Mouse (Mus musculus) liver, adult 2 months (tissue): ENCODE results near the gene Polr2l. TPM values are rescaled to one million over a fixed set of nuclear protein-coding genes. Genes with fewer than 3 reads are reported as not detected.
A peak's percentile ranks its signal among the peaks of the same experiment; 100 is the strongest.
"Not testable (repeated sequence)": the region's sequence is repeated elsewhere in the genome, so short reads cannot be mapped to it uniquely, and the experiment has no call there.

Experiments
- DNase-seq: peaks from one replicate; pipeline ENCODE4 v3.0.0-alpha.2; 2011; ENCODE audit warnings: low read depth, low spot score; ENCODE audit errors: extremely low read depth
- H3K27ac ChIP-seq: fragments of 200-500 bp; replicated peaks from 2 replicates; pipeline ENCODE4 v1.5.1; 2012; ENCODE audit warnings: low read depth, mild to moderate bottlenecking, control low read depth, inconsistent platforms, low read length; ENCODE audit not compliant: insufficient read depth
- H3K27me3 ChIP-seq: fragments of 200-500 bp; 2 replicates; pipeline ENCODE4 v1.6.1; 2012; ENCODE audit warnings: mild to moderate bottlenecking, moderate library complexity, low read length, inconsistent platforms; ENCODE audit not compliant: control insufficient read depth, insufficient read depth
- H3K36me3 ChIP-seq: fragments of 200-500 bp; 2 replicates; pipeline ENCODE4 v1.6.1; 2012; ENCODE audit warnings: low read length, inconsistent platforms; ENCODE audit not compliant: control insufficient read depth, insufficient read depth
- H3K4me1 ChIP-seq: fragments of 200-500 bp; 2 replicates; pipeline ENCODE4 v1.6.1; 2011; ENCODE audit warnings: low read length; ENCODE audit not compliant: control insufficient read depth, insufficient read depth
- H3K4me3 ChIP-seq: fragments of 200-500 bp; 2 replicates; pipeline ENCODE4 v1.5.1; 2011; ENCODE audit warnings: low read depth, mild to moderate bottlenecking, control low read depth, low read length, moderate library complexity; ENCODE audit not compliant: insufficient read depth
- H3K79me2 ChIP-seq: fragments of 200-500 bp; 2 replicates; pipeline ENCODE4 v1.6.1; 2012; ENCODE audit warnings: inconsistent platforms, mild to moderate bottlenecking, low read length, moderate library complexity; ENCODE audit not compliant: control insufficient read depth, insufficient read depth
- H3K9ac ChIP-seq: fragments of 200-500 bp; 2 replicates; pipeline ENCODE4 v1.6.1; 2012; ENCODE audit warnings: low read depth, mild to moderate bottlenecking, control low read depth, inconsistent platforms, low read length
- CTCF ChIP-seq: fragments of 200-500 bp; IDR thresholded peaks from 2 replicates; pipeline ENCODE4 v1.5.1; 2011; ENCODE audit warnings: low read depth, low read length, control low read depth
- POLR2A ChIP-seq: fragments of 200-500 bp; IDR thresholded peaks from 2 replicates; pipeline ENCODE4 v1.6.1; 2011; ENCODE audit warnings: low read length, control low read depth; ENCODE audit not compliant: insufficient read depth; ENCODE audit errors: extremely low read depth
- WGBS: fragments of 180-500 bp; shearing (Covaris S2); methylation state at CpG from one replicate; pipeline ENCODE4 v1.1.7; 2018; 5-methylcytosine and 5-hydroxymethylcytosine counted together
- polyA plus RNA-seq: library from polyadenylated mRNA; depleted of rRNA; stranded (reverse); fragments of >200 nt; gene quantifications from 2 replicates; pipeline ENCODE4 v1.2.3, GENCODE M21; 2012
- total RNA-seq: library from RNA; depleted of rRNA; stranded (reverse); fragments of >200 nt; gene quantifications from 2 replicates; pipeline ENCODE4 v1.2.3, GENCODE M21; 2014

The Polr2l gene
- total and polyA plus RNA-seq, 2 experiments: 41.1 to 42.8 TPM

GRCm38 (mm10) chr7:141451928-141452327, 23.0 kb downstream of the Polr2l start:
- no peak overlapping the region for H3K27ac ChIP-seq
- no peak for DNase-seq
- H3K27me3 ChIP-seq: no peaks in the 10 kb centered on the region
- H3K9ac ChIP-seq: no peak overlapping the region
- H3K36me3 ChIP-seq: peaks cover 15% of the 10 kb centered on the region; the same call in 1 of the 2 replicates
- peaks cover 12% of the 10 kb centered on the region for H3K4me1 ChIP-seq
- TF ChIP-seq CTCF (no peak), POLR2A (no peak)
- no peak overlapping the region for H3K4me3 ChIP-seq
- H3K79me2 ChIP-seq: peaks cover 7% of the 10 kb centered on the region; the same call in 1 of the 2 replicates

GRCm38 (mm10) chr7:141447110-141447991, 27.6 kb downstream of the Polr2l start, which contains the start of gene Rplp2:
Gene Rplp2 (plus strand): TSS chr7:141447370.
- peaks cover 4% of the 10 kb centered on the region; the same call in 1 of the 2 replicates for H3K79me2 ChIP-seq
- 1% methylated on average over 63 of the region's 63 CpGs for WGBS
- DNase-seq: peak; percentile 93
- H3K4me3 ChIP-seq: peak within 1 kb of the TSS; percentile 92
- H3K27me3 ChIP-seq: no peaks in the 10 kb centered on the region
- TF ChIP-seq POLR2A (peak; percentile 91), CTCF (no peak)
- H3K9ac ChIP-seq: peak within 1 kb of the TSS; percentile 96
- H3K27ac ChIP-seq: peak within 1 kb of the TSS; percentile 98
- H3K36me3 ChIP-seq: peaks cover 15% of the 10 kb centered on the region; the same call in 1 of the 2 replicates
- H3K4me1 ChIP-seq: peaks cover 14% of the 10 kb centered on the region

- H3K79me2 ChIP-seq, H3K9ac ChIP-seq, H3K27ac ChIP-seq, H3K4me3 ChIP-seq, H3K27me3 ChIP-seq, DNase-seq: not testable (repeated sequence)
- H3K4me1 ChIP-seq: peaks cover 14% of the 10 kb centered on the region
- peaks cover 12% of the 10 kb centered on the region; the same call in 1 of the 2 replicates for H3K36me3 ChIP-seq
- 45% methylated on average over 3 of the region's 3 CpGs for WGBS
These were observed 28.6 kb downstream of the Polr2l start for GRCm38 (mm10) chr7:141446374-141446773.

- H3K79me2 ChIP-seq: peaks cover 4% of the 10 kb centered on the region; the same call in 1 of the 2 replicates
- peak within 1 kb of the TSS; percentile 69 for H3K9ac ChIP-seq
- WGBS: under 1% methylated on average over 25 of the region's 25 CpGs
- H3K4me3 ChIP-seq: peak within 1 kb of the TSS; percentile 45
- TF ChIP-seq CTCF (no peak), POLR2A (no peak)
- peaks cover 2% of the 10 kb centered on the region; the same call in 1 of the 2 replicates for H3K36me3 ChIP-seq
- DNase-seq: peak; percentile 58
- no peaks in the 10 kb centered on the region for H3K27me3 ChIP-seq
- peak within 1 kb of the TSS; percentile 57 for H3K27ac ChIP-seq
- peaks cover 19% of the 10 kb centered on the region for H3K4me1 ChIP-seq
These were observed 31.1 kb downstream of the Polr2l start, which contains the start of gene Pidd1 for GRCm38 (mm10) chr7:141443828-141444237. Gene Pidd1 (minus strand): TSS chr7:141444025.

GRCm38 (mm10) chr7:141443081-141443821, 31.7 kb downstream of the Polr2l start:
- Histone ChIP-seq H3K27ac (peak overlapping the region; percentile 17), H3K79me2 (peaks cover 4% of the 10 kb centered on the region; the same call in 1 of the 2 replicates), H3K27me3 (no peaks in the 10 kb centered on the region), H3K9ac (peak overlapping the region; percentile 46), H3K4me1 (peaks cover 15% of the 10 kb centered on the region), H3K36me3 (0 out of 2 replicates have a peak, but pooled peaks cover under 1% of the 10 kb centered on the region), H3K4me3 (peak overlapping the region; percentile 38)
- peak; percentile 51 for DNase-seq
- peak; percentile 23; the same call in 1 of the 2 replicates for TF ChIP-seq CTCF
- no peak for TF ChIP-seq POLR2A
- WGBS: 22% methylated on average over 12 of the region's 12 CpGs
